Mouse (Mus musculus) megakaryocyte, adult 5-6 weeks (primary cell): Measurements from ENCODE around the gene Slc22a5. TPM values are rescaled to one million over a fixed set of nuclear protein-coding genes. Genes with fewer than 3 reads are reported as not detected.
"Not testable (repeated sequence)": the region's sequence is repeated elsewhere in the genome, so short reads cannot be mapped to it uniquely, and the experiment has no call there.

ENCODE experiments used
- ATAC-seq: 2 replicates; pipeline ENCODE4 v1.8.0; 2016; ENCODE audit warnings: mild to moderate bottlenecking, inconsistent platforms; ENCODE audit not compliant: poor library complexity, severe bottlenecking
- total RNA-seq, 2 experiments: library from RNA; stranded (forward) in 1 of 2; stranded (reverse) in 1 of 2; fragments of 153-499, 151-499 nt in 1 of 2; fragments of 221-1000, 200-1000 nt in 1 of 2; gene quantifications; 2 replicates each; pipeline versions ENCODE4 v1.2.3 to v1.2.4; 2015 to 2017

Gene Slc22a5
- total RNA-seq (2015) (4.7 and 5.5 TPM in 2 replicates), total RNA-seq (2017) (4.6 and 6.6 TPM in 2 replicates)

GRCm38 (mm10) chr11:53891505-53892451 is at the start of gene Slc22a5:
Gene Slc22a5 (minus strand): TSS chr11:53891660.
- ATAC-seq, result peak; percentile 93

DNA sequence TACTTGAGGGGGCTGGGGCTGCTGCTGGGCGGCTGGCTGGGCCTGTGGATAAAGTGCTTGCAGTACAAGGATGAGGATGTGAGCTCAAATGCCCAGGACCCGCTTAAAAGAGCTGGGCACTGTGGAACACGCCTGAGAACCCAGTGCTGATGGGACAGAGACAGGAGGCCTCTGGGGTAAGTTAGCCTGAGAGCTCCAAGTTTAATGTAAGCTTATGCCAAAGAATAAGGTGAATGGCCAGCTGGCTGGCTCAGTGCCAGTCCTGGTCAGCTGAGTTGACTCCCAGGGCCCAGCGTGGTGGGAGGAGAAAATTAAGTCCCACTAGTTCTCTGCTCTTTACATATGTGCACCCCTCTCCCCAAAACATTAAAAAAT is 40.5 kb upstream of the Slc22a5 start:
- ATAC-seq, result not testable (repeated sequence)

- peak; percentile 67; the same call in 1 of the 2 replicates for ATAC-seq
Measured at GRCm38 (mm10) chr11:53931091-53931943, 39.9 kb upstream of the Slc22a5 start.

GRCm38 (mm10) chr11:53929741-53930140 is 38.3 kb upstream of the Slc22a5 start:
- no peak for ATAC-seq

GRCm38 (mm10) chr11:53928585-53928984 is 37.1 kb upstream of the Slc22a5 start:
- ATAC-seq, result no peak

- peak; percentile 52; the same call in 1 of the 2 replicates for ATAC-seq
Measured at GRCm38 (mm10) chr11:53926303-53926702, 34.8 kb upstream of the Slc22a5 start.

DNA sequence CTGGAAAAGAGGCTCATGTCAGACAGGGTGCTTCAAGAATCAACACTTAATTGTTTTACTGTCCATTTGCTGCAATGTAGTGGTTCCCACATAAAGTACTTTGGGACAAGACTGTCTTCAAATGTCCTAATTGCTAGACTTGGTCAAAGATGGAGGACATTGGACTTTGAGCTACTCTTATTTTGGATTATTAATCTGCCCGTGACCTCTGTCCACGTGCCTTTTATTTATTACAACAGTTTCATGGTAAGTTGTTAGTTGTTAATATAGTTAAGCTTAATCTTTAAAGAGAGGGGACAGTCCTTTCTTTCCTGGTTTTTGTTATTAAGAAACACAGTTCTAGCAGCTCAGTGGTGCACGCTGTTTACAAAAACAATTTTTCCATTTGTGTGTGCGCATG is 27.4 kb upstream of the Slc22a5 start:
- ATAC-seq, result no peak

DNA sequence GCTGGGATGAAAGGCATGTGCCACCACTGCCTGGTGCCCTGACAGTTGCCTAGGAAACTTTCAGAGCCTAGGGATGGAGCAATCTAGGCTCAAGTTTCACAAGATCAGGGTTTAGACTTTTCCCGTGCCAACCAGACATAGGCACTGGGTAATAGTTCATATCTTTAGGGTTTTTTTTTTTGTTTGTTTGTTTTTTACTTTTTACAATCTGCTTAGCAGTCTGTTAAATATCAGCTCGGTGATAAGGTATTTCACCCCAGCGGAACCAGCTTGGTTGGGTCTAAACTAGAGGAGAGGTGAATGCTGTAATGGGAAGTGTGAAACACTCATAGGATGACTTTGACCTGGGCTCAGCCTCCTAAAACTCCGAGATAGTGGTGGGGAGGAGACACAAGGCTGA is 19.6 kb upstream of the Slc22a5 start:
- no peak for ATAC-seq

- ATAC-seq, result no peak
Measured at GRCm38 (mm10) chr11:53908686-53909085, 17.2 kb upstream of the Slc22a5 start.

DNA sequence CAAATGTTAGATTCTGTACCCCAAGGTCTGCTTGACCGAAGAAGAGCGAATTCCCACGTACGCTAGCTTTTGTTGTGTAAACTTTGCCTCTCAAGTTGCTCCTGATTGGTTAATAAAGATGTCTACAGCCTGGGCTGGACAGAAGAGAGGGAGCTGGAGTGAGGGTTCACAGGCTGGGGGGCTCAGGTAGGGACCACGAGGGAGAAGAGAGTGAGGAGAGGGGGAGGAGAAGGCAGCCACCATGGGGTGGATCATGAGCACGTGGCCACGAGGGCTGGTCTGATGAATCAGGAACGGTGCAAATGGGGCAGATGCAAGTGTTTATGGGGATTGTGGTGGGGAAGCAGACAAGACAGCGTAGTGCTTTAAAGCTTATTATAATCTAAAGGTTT is 13.1 kb upstream of the Slc22a5 start:
- no peak for ATAC-seq

DNA sequence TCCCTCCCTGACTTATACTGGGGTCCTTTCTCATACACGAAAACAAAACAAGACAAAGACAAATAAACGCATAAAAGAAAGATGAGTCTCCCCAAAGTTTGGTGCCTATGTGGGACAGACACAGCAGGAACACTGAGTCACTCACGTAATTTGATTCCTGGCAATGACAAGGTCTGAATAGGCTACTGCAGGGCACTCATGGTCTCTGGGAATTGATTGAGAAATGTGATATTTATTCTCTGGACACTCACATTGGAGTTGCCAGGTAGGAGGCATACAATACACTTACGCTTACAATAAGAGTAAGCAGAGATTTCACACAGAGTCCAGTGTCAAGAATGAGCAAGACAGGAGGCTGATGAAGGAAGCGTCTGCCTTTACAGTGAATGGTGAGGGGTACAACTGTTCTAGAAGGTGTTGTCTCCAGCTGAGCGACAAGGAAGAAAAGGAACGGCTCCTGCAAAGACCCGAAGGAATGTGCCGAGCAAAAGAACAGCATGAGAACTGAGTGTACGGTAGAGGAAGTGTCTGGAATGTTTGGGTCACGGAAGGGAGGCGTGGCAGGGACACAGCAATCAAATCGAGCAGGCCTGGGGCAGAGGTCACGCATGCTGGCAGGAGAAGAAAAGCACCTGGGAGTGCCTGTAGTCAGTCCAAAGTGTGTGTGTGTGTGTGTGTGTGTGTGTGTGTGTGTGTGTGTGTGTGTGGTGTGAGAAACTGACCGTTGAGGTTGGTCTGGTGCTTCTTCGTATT is 12.5 kb upstream of the Slc22a5 start:
- no peak for ATAC-seq

DNA sequence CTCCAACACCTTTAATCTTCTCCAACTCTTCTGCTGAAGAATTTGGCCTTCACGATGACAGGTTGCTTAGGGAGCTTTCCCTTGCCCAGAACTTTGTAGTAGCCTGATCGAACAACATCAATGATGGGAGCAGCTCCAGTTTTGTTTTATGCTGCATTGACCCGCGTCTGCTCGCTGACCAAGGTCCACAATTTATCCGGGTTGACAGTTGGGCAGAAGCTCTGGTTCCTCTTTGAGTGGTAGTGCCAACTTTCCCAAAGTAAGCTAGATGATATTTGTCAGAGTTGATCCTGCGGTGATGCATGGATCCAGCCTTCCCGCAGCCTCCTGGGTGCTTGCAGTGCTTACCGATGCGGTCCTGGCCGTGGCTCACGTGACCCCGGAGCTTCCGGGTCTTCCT is 11.3 kb upstream of the Slc22a5 start:
- ATAC-seq, result no peak

DNA sequence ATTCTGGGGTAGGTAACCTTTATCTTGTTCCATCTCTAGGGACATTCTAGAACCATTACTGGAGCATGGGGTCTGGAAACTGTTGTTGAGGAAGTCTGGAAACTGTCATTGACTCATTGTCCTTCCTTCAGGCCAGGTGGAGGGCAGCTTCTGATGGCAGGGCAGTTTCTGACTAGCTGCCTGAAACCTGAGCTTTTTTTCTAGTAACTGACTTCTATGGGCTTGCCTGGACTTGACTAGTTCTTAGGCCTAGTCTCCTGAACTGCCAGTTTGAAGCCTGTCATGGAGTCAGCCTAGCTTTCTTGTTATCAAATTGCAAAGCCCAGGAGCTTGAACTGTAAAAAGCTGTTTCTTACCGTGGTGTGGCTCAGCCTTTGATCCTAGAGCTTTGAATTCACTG is 9.5 kb upstream of the Slc22a5 start:
- ATAC-seq, result no peak

- no peak for ATAC-seq
Measured at GRCm38 (mm10) chr11:53899981-53900380, 8.5 kb upstream of the Slc22a5 start.

DNA sequence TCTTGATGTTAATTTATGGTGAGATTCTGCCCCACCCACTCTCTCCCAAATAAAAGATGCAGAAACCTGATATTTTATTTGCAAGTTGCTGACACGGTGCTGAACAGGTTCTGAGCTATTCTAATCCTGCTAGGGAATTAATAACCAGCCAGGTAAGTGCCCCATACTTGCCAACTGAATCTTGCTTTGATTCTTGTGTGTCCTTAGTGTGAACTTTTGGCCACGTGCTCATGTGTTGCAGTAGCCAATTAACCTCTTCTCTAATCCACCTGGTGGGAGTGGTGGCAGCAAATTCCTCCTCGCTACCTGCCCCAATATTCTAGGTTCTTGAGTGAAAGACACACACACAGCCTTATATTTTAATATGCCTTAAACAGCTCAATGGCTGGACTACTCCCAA is 7.5 kb upstream of the Slc22a5 start:
- no peak for ATAC-seq

DNA sequence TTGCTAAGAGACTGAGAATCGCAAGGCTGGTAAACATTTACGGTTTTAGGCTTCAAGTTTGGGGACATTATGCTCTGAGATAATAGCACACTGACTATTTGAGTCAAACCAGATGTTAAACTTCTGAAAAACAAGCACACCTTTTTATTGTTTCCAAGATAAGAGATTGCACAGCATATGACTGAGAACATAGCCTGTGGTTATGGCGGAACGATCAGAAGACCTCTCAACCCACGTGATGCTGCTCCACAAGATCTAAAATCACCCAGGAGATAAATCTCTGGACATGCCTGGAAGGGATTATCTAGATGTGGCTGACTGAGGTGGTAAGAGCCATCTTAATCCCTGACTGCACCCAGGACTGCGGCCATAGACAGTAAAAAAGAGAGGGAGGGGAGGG is 5.5 kb upstream of the Slc22a5 start:
- ATAC-seq, result no peak

GRCm38 (mm10) chr11:53893451-53893850 is 2.0 kb upstream of the Slc22a5 start:
- ATAC-seq, result no peak

DNA sequence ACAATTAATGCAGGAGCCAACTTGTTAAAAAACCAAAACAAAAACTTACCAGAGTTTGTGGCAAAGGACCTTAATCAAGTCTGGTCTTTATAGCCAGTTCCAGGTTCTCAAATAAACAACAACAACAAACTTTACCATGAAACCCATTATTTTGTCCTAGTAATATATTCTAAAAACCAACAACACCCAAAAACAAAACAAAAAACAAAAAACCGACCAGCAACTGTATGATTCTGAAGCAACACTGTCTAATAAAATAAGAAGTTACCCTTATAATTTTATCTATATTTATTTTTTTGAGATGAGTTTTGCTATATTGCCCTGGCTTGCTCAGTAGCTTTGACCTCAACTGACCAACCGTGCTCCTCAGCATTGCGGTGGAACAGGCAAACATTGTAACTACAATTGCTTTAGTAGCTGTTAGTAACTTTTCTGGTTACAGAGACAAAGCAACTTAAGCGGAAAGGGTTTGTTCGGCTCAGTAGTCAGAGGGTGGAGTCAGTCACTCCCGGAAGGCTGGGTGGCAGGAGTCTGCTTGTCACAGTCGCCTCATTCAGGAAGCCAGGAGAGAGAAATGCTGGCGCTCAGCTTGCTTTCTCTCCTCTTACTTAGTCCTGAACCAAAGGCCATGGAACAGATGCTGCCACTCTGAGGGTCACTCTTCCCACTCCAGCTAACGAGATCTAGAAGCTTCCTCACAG is 1.4 kb upstream of the Slc22a5 start:
- ATAC-seq, result peak; percentile 28; the same call in 1 of the 2 replicates

GRCm38 (mm10) chr11:53890906-53891504 is 455 bp downstream of the Slc22a5 start:
- no peak; the same call in 1 of the 2 replicates for ATAC-seq

DNA sequence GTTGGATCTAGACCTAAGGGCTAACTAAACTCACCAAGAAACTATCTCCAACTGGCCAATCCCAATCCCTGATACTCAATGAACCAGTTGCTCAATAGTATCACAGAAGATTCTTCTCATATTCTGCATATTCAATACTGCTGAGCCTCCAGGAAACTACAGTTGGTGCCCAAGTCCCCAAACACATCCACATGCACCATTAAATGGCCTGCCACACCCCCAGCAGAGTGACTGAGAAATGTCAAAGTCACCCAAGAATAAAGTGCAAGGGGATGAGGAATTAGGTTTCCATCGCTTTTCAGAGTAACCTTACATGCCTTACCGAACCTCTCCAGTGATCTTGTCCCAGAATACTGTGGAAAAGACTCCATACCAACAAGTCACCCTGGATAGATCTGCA is 1.2 kb downstream of the Slc22a5 start:
- ATAC-seq, result no peak
